In the genomic region with DNA sequence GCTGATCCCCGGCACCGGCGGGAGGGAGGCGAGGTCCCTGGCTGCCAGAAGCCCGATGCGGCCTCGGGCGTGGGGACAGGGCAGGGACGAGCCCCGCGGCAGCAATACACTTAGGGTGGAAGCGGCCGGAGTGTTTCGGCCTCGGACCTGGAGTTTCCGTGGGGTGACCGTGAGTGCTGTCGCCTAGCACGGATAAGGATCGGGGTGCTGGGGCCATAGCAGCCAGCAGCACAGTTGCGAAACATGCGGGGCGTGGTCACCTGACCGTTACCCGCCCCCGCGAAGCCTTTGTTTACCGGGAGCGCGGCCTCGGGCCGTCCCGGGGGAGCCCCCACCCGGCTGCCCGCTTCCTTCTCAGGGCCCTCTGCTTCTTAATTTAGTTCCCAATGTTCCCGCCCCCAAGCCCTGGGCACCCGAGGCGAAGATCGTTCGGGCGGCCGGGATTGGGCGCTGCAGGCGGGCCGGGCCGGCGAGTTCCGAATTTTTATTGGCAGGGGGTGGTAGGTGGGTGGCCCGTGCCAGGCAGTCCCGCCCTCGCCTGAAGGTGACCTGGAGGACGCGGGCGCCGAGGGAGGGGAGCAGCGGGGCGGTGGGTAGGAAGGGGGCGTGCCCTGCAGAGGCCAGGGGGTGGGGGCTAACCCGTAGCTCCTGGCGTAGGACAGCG, we compare ENCODE assay signal across 8 mouse cellular contexts. TPM values are rescaled to one million over a fixed set of nuclear protein-coding genes. Genes with fewer than 3 reads are reported as not detected.
DNase-seq lines count a peak whose midpoint lies in the region; ATAC-seq lines count a peak whose summit lies in the region.

No protein-coding gene starts in this region.

- H3K36me3 ChIP-seq in hindbrain, embryonic 16.5 days (ENCODE audit: control insufficient read depth, insufficient read depth, low read length), result peaks cover 3% of the 10 kb centered on the region; the same call in 1 of the 2 replicates
- H3K36me3 ChIP-seq in macrophage (ENCODE audit: inconsistent target), result peaks cover 6% of the 10 kb centered on the region; the same call in 1 of the 2 replicates

- ATAC-seq in hindbrain, embryonic 16.5 days, result peak; percentile 88

- peak overlapping the region; percentile 99 for H3K9ac ChIP-seq in hindbrain, embryonic 16.5 days (ENCODE audit: low read depth, low read length)

- H3K4me3 ChIP-seq in hindbrain, embryonic 16.5 days (ENCODE audit: low read length), result peak overlapping the region; percentile 99
- H3K4me3 ChIP-seq in macrophage (ENCODE audit: inconsistent target), result peak overlapping the region; percentile 40

- DNase-seq in R1 (ENCODE audit: low read depth, low spot score), result peak; percentile 96
- peak; percentile 92 to 93 for DNase-seq in cerebellum, postnatal 25 days
- DNase-seq in frontal cortex, postnatal 36 days (ENCODE audit: low spot score in 2 of 2), result peak; percentile 90
- peak; percentile 84 to 87 for DNase-seq in left cerebral cortex, adult 18-20 months (ENCODE audit: low spot score in 2 of 2)
- DNase-seq in right cerebral cortex, adult 18-20 months, result peak; percentile 92
- peak; percentile 69 for DNase-seq in urinary bladder, postnatal 10 days (ENCODE audit: low spot score)

- H3K4me2 ChIP-seq in hindbrain, embryonic 16.5 days (ENCODE audit: low read length), result peak overlapping the region; percentile 70

- under 1% methylated on average over 48 of the region's 61 CpGs for WGBS in hindbrain, embryonic 16.5 days
- under 1% methylated on average over 53 of the region's 61 CpGs for WGBS in macrophage (ENCODE audit: missing documents)

- H3K27me3 ChIP-seq in hindbrain, embryonic 16.5 days (replicated peaks; ENCODE audit: control insufficient read depth, insufficient read depth, low read length), result no peaks in the 10 kb centered on the region

- H3K27ac ChIP-seq in hindbrain, embryonic 16.5 days (ENCODE audit: low read depth, low read length), result peak overlapping the region; percentile 98
- peak overlapping the region; percentile 49; the same call in 1 of the 2 replicates for H3K27ac ChIP-seq in macrophage

- peaks cover 47% of the 10 kb centered on the region for H3K79me2 ChIP-seq in macrophage (ENCODE audit: inconsistent target)

- no peaks in the 10 kb centered on the region for H3K9me3 ChIP-seq in hindbrain, embryonic 16.5 days (ENCODE audit: control insufficient read depth, low read length)

- H3K4me1 ChIP-seq in hindbrain, embryonic 16.5 days (ENCODE audit: control insufficient read depth, insufficient read depth, low read depth, low read length), result peaks cover 3% of the 10 kb centered on the region; the same call in 1 of the 2 replicates

RNA-seq across cellular contexts. Expression of a gene that starts 0.5 kb away (rescaled TPM):
- 35.8 and 39.5 TPM in 2 replicates for polyA plus RNA-seq in hindbrain, embryonic 16.5 days (2015; fragmentation: Nextera tagmentation; extraction: Ambion mirVana)
- 10 to 100 TPM; 74.9 to 76.1 TPM for total RNA-seq in left cerebral cortex, adult 18-20 months (2021)
- total RNA-seq in macrophage (2018; cell fraction: chromatin; rRNA removed), result 100 to 1,000 TPM in 1 of 26 experiments, 10 to 100 TPM in 25; 13.5 to 119 (median 44.1) TPM
- total RNA-seq in macrophage (2018; cell fraction: cytosol; rRNA removed), result 10 to 100 TPM; 11.6 to 51.6 (median 23.9) TPM
- total RNA-seq in macrophage (2018; cell fraction: nucleus; rRNA removed), result 100 to 1,000 TPM in 2 of 26 experiments, 10 to 100 TPM in 24; 22.3 to 111 (median 33.8) TPM
- polyA plus RNA-seq in macrophage (2018), result 6.0 to 35.0 TPM (median 15.3 TPM) in 3 replicates

RNA-seq across cellular contexts. Expression of a gene that starts 43.0 kb away (rescaled TPM):
- 16.5 and 20.6 TPM in 2 replicates for polyA plus RNA-seq in hindbrain, embryonic 16.5 days (2015; fragmentation: Nextera tagmentation; extraction: Ambion mirVana)
- 10 to 100 TPM; 28.6 to 33.3 TPM for total RNA-seq in left cerebral cortex, adult 18-20 months (2021)
- 100 to 1,000 TPM in 3 of 26 experiments, 10 to 100 TPM in 23; 21.3 to 110 (median 82.1) TPM for total RNA-seq in macrophage (2018; cell fraction: chromatin; rRNA removed)
- total RNA-seq in macrophage (2018; cell fraction: cytosol; rRNA removed), result 1 to 10 TPM; 3.2 to 9.6 (median 6.8) TPM
- total RNA-seq in macrophage (2018; cell fraction: nucleus; rRNA removed), result 10 to 100 TPM; 10.7 to 71.8 (median 34.2) TPM
- 8.0 to 8.7 TPM (median 8.4 TPM) in 3 replicates for polyA plus RNA-seq in macrophage (2018)

Comparison
In these comparisons a context has a peak if more than half of its experiments do, and no peak if none do; other contexts are left out.
1. Peak in every context shown above with its lines: DNase-seq, ATAC-seq, H3K4me3 ChIP-seq and H3K27ac ChIP-seq.